ENCODE assay signal across 11 mouse cellular contexts in genomic region chr1:190971708-190972610, GRCm38 (mm10). TPM values are rescaled to one million over a fixed set of nuclear protein-coding genes. Genes with fewer than 3 reads are reported as not detected.
DNase-seq lines count a peak whose midpoint lies in the region; ATAC-seq and TF ChIP-seq lines count a peak whose summit lies in the region.
"Had no signal": no experiment of that assay in that cellular context is flagged by ENCODE, and none has a peak within 500 bp of the region (broad histone marks: within the 10 kb centered on the region; RNA-seq: fewer than 3 reads in every experiment).

No protein-coding gene starts in this region.

- no peak overlapping the region for H3K4me2 ChIP-seq in forebrain, postnatal 0 days (ENCODE audit: low read depth)
- H3K4me2 ChIP-seq in forebrain, embryonic 11.5 days (ENCODE audit: low read depth, low read length, severe bottlenecking): no peak overlapping the region
- peak overlapping the region; percentile 42 for H3K4me2 ChIP-seq in heart, embryonic 16.5 days (ENCODE audit: low read depth, low read length)
- H3K4me2 ChIP-seq: lung, embryonic 14.5 days had no signal

- no peak overlapping the region for H3K27ac ChIP-seq in forebrain, postnatal 0 days (ENCODE audit: low read depth, low read length)
- H3K27ac ChIP-seq in forebrain, embryonic 11.5 days (ENCODE audit: low read depth, low read length): no peak overlapping the region
- H3K27ac ChIP-seq in heart, embryonic 16.5 days (ENCODE audit: low read length): peak overlapping the region; percentile 96
- no peak overlapping the region for H3K27ac ChIP-seq in midbrain, embryonic 10.5 days (replicated peaks)

- H3K9ac ChIP-seq in forebrain, postnatal 0 days: no peak overlapping the region
- no peak overlapping the region for H3K9ac ChIP-seq in forebrain, embryonic 11.5 days (ENCODE audit: low read length)
- peak overlapping the region; percentile 63 for H3K9ac ChIP-seq in heart, embryonic 16.5 days (ENCODE audit: low read length)

- H3K4me1 ChIP-seq in forebrain, postnatal 0 days (ENCODE audit: insufficient read depth): peaks cover 15% of the 10 kb centered on the region
- 0 out of 2 replicates have a peak, but pooled peaks cover 3% of the 10 kb centered on the region for H3K4me1 ChIP-seq in forebrain, embryonic 11.5 days (replicated peaks; ENCODE audit: control insufficient read depth, insufficient read depth, low read length)
- H3K4me1 ChIP-seq in heart, embryonic 16.5 days (ENCODE audit: control insufficient read depth, insufficient read depth, low read length): peaks cover 60% of the 10 kb centered on the region
- peaks cover 12% of the 10 kb centered on the region for H3K4me1 ChIP-seq in midbrain, embryonic 10.5 days

- WGBS in forebrain, postnatal 0 days: 76% methylated on average over 14 of the region's 14 CpGs
- 87% methylated on average over 14 of the region's 14 CpGs for WGBS in forebrain, embryonic 11.5 days
- WGBS in heart, embryonic 16.5 days: 53% methylated on average over 14 of the region's 14 CpGs
- 94% methylated on average over 14 of the region's 14 CpGs for WGBS in midbrain, embryonic 10.5 days

- H3K4me3 ChIP-seq in forebrain, postnatal 0 days (ENCODE audit: low read depth, low read length): no peak overlapping the region
- H3K4me3 ChIP-seq in forebrain, embryonic 11.5 days (ENCODE audit: low read depth, low read length): no peak overlapping the region
- H3K4me3 ChIP-seq in heart, embryonic 16.5 days (ENCODE audit: low read length): no peak overlapping the region
- H3K4me3 ChIP-seq in midbrain, embryonic 10.5 days: no peak overlapping the region

- TF ChIP-seq CTCF in forebrain, postnatal 0 days (IDR thresholded peaks at IDR 0.05; ENCODE audit: low read depth): no peak

- DNase-seq in forebrain, postnatal 0 days: no peak
- DNase-seq in forebrain, embryonic 11.5 days (ENCODE audit: low spot score): no peak
- DNase-seq in right cerebral cortex, adult 2 months (ENCODE audit: low spot score in 2 of 2): peak; percentile 30 to 31
- DNase-seq in right cerebral cortex, postnatal 10 days (ENCODE audit: low spot score in 2 of 2): no peak
- DNase-seq in telencephalon, adult 2 months (ENCODE audit: low read depth, low spot score): peak; percentile 74
- DNase-seq in lung, postnatal 4 days: no peak
- DNase-seq in midbrain, embryonic 10.5 days (ENCODE audit: low spot score): no peak
- DNase-seq: kidney, adult 11 months had no signal

- no peaks in the 10 kb centered on the region for H3K9me3 ChIP-seq in forebrain, postnatal 0 days (ENCODE audit: low read length)
- H3K9me3 ChIP-seq in forebrain, embryonic 11.5 days (ENCODE audit: control insufficient read depth, low read length): no peaks in the 10 kb centered on the region
- no peaks in the 10 kb centered on the region for H3K9me3 ChIP-seq in heart, embryonic 16.5 days (replicated peaks; ENCODE audit: control insufficient read depth, low read length)
- no peaks in the 10 kb centered on the region for H3K9me3 ChIP-seq in midbrain, embryonic 10.5 days (replicated peaks)

- no peaks in the 10 kb centered on the region for H3K27me3 ChIP-seq in forebrain, postnatal 0 days (ENCODE audit: insufficient read depth, low read length)
- no peaks in the 10 kb centered on the region for H3K27me3 ChIP-seq in forebrain, embryonic 11.5 days (ENCODE audit: control insufficient read depth, insufficient read depth, low read length)
- H3K27me3 ChIP-seq in heart, embryonic 16.5 days (ENCODE audit: control insufficient read depth, insufficient read depth, low read length): no peaks in the 10 kb centered on the region
- no peaks in the 10 kb centered on the region for H3K27me3 ChIP-seq in midbrain, embryonic 10.5 days (ENCODE audit: low read depth, poor library complexity, severe bottlenecking)
- H3K27me3 ChIP-seq: Patski had no signal

- H3K36me3 ChIP-seq in forebrain, postnatal 0 days (ENCODE audit: insufficient read depth): peaks cover 63% of the 10 kb centered on the region
- H3K36me3 ChIP-seq in forebrain, embryonic 11.5 days (ENCODE audit: control insufficient read depth, insufficient read depth, low read length): no peaks in the 10 kb centered on the region
- H3K36me3 ChIP-seq in heart, embryonic 16.5 days (ENCODE audit: control insufficient read depth, insufficient read depth): peaks cover 7% of the 10 kb centered on the region
- peaks cover 87% of the 10 kb centered on the region for H3K36me3 ChIP-seq in midbrain, embryonic 10.5 days

- ATAC-seq in forebrain, postnatal 0 days: 0 out of 2 replicates have a peak, but pooled peaks have one; percentile 22
- no peak for ATAC-seq in forebrain, embryonic 11.5 days (replicated peaks; ENCODE audit: low FRiP score)
- ATAC-seq in heart, embryonic 16.5 days (replicated peaks; ENCODE audit: extremely low read depth, insufficient read depth, low FRiP score): no peak
- ATAC-seq: Patski had no signal

RNA-seq across cellular contexts. Expression of gene Vash2, which starts 7.1 kb away (rescaled TPM):
- 46.4 and 47.5 TPM in 2 replicates for total RNA-seq in forebrain, postnatal 0 days (2014; rRNA removed)
- 60.9 and 63.7 TPM in 2 replicates for polyA plus RNA-seq in forebrain, postnatal 0 days (2015; fragmentation: Nextera tagmentation; extraction: Ambion mirVana)
- polyA plus RNA-seq in forebrain, embryonic 11.5 days (2014; fragmentation: Nextera tagmentation; extraction: Ambion mirVana): 53.2 and 54.0 TPM in 2 replicates
- polyA plus RNA-seq in heart, embryonic 16.5 days (2015; fragmentation: Nextera tagmentation; extraction: Ambion mirVana): 48.3 and 50.6 TPM in 2 replicates
- 33.1 and 44.4 TPM in 2 replicates for polyA plus RNA-seq in midbrain, embryonic 10.5 days (2016; fragmentation: Nextera tagmentation; extraction: Ambion mirVana)

RNA-seq across cellular contexts. Expression of gene Angel2, which starts 47.0 kb away (rescaled TPM):
- 48.5 and 49.1 TPM in 2 replicates for total RNA-seq in forebrain, postnatal 0 days (2014; rRNA removed)
- 44.3 and 47.7 TPM in 2 replicates for polyA plus RNA-seq in forebrain, postnatal 0 days (2015; fragmentation: Nextera tagmentation; extraction: Ambion mirVana)
- polyA plus RNA-seq in forebrain, embryonic 11.5 days (2014; fragmentation: Nextera tagmentation; extraction: Ambion mirVana): 58.3 and 61.5 TPM in 2 replicates
- polyA plus RNA-seq in heart, embryonic 16.5 days (2015; fragmentation: Nextera tagmentation; extraction: Ambion mirVana): 29.5 and 30.1 TPM in 2 replicates
- 55.4 and 63.0 TPM in 2 replicates for polyA plus RNA-seq in midbrain, embryonic 10.5 days (2016; fragmentation: Nextera tagmentation; extraction: Ambion mirVana)

RNA-seq across cellular contexts. Expression of gene Flvcr1, which starts 54.0 kb away (rescaled TPM):
- 28.8 and 33.9 TPM in 2 replicates for total RNA-seq in forebrain, postnatal 0 days (2014; rRNA removed)
- polyA plus RNA-seq in forebrain, postnatal 0 days (2015; fragmentation: Nextera tagmentation; extraction: Ambion mirVana): 5.1 and 7.6 TPM in 2 replicates
- polyA plus RNA-seq in forebrain, embryonic 11.5 days (2014; fragmentation: Nextera tagmentation; extraction: Ambion mirVana): 12.3 and 14.0 TPM in 2 replicates
- 3.3 TPM in 2 replicates for polyA plus RNA-seq in heart, embryonic 16.5 days (2015; fragmentation: Nextera tagmentation; extraction: Ambion mirVana)
- polyA plus RNA-seq in midbrain, embryonic 10.5 days (2016; fragmentation: Nextera tagmentation; extraction: Ambion mirVana): 8.3 and 8.6 TPM in 2 replicates

Comparison
In these comparisons a context has a peak if more than half of its experiments do, and no peak if none do; other contexts are left out.
1. DNase-seq: peak in right cerebral cortex, adult 2 months (2 of 2) and telencephalon, adult 2 months (single experiment); none in forebrain, postnatal 0 days (single experiment), forebrain, embryonic 11.5 days (single experiment), right cerebral cortex, postnatal 10 days (0 of 2), lung, postnatal 4 days (0 of 2) and midbrain, embryonic 10.5 days (single experiment).